In the genomic region with DNA sequence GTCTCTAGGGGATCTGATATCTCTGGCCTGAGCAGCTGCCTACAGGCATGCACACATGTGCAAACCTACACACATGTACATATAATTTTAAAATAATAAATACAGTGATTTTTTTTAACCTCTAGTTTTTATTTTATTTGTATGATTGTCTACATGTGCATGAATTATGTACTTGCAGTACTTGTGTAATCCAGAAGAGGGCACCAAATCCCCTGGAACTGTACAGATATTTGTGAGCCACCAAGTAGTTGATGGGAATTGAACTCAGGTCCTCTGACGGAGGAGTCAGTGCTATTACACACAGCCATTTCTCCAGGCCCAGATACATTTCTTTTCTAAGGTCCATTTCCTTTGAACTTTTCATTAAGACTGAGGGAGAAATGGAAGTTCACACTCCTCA, we compare ENCODE assay signal across 11 mouse cellular contexts. TPM values are rescaled to one million over a fixed set of nuclear protein-coding genes. Genes with fewer than 3 reads are reported as not detected.
A peak's percentile ranks its signal among the peaks of the same experiment; 100 is the strongest.
DNase-seq lines count a peak whose midpoint lies in the region; ATAC-seq and TF ChIP-seq lines count a peak whose summit lies in the region.
"Had no signal": no experiment of that assay in that cellular context is flagged by ENCODE, and none has a peak within 500 bp of the region (broad histone marks: within the 10 kb centered on the region; RNA-seq: fewer than 3 reads in every experiment).

No protein-coding gene starts in this region.

- H3K27ac ChIP-seq in intestine, postnatal 0 days (ENCODE audit: low read depth, low read length) = no peak overlapping the region
- H3K27ac ChIP-seq in intestine, embryonic 15.5 days = no peak overlapping the region
- H3K27ac ChIP-seq in thymus, adult 2 months (ENCODE audit: control insufficient read depth, insufficient read depth, low read length) = no peak overlapping the region
- no peak overlapping the region for H3K27ac ChIP-seq in stomach, postnatal 0 days (replicated peaks)
- H3K27ac ChIP-seq: forebrain, embryonic 15.5 days; hindbrain, embryonic 12.5 days; limb, embryonic 15.5 days had no signal

- H3K4me3 ChIP-seq in intestine, postnatal 0 days (ENCODE audit: low read depth, low read length) = no peak overlapping the region
- no peak overlapping the region for H3K4me3 ChIP-seq in intestine, embryonic 15.5 days (replicated peaks)
- no peak overlapping the region for H3K4me3 ChIP-seq in thymus, adult 2 months (ENCODE audit: control insufficient read depth, insufficient read depth, low read length)
- no peak overlapping the region for H3K4me3 ChIP-seq in stomach, postnatal 0 days (ENCODE audit: low read depth, low read length)
- H3K4me3 ChIP-seq: forebrain, embryonic 15.5 days; hindbrain, embryonic 12.5 days; limb, embryonic 15.5 days had no signal

- peak; percentile 75 for TF ChIP-seq CTCF in intestine, postnatal 0 days (IDR thresholded peaks at IDR 0.05; ENCODE audit: low read depth)
- TF ChIP-seq CTCF in thymus, adult 2 months (IDR thresholded peaks at IDR 0.05; ENCODE audit: borderline replicate concordance, control insufficient read depth, extremely low read depth, insufficient read depth, low read length, poor library complexity) = no peak
- peak; percentile 76 for TF ChIP-seq CTCF in stomach, postnatal 0 days (IDR thresholded peaks at IDR 0.05; ENCODE audit: low read depth)

- no peak for ATAC-seq in intestine, postnatal 0 days
- no peak for ATAC-seq in intestine, embryonic 15.5 days
- no peak for ATAC-seq in stomach, postnatal 0 days (ENCODE audit: low FRiP score, low TSS enrichment)
- ATAC-seq in erythroblast, adult 5-6 weeks (replicated peaks; ENCODE audit: low FRiP score, poor library complexity, severe bottlenecking) = no peak
- ATAC-seq: forebrain, embryonic 15.5 days had no signal

- H3K9me3 ChIP-seq in intestine, postnatal 0 days (ENCODE audit: control insufficient read depth) = no peaks in the 10 kb centered on the region
- H3K9me3 ChIP-seq in intestine, embryonic 15.5 days = no peaks in the 10 kb centered on the region
- no peaks in the 10 kb centered on the region for H3K9me3 ChIP-seq in stomach, postnatal 0 days (ENCODE audit: control insufficient read depth, low read length)
- H3K9me3 ChIP-seq: forebrain, embryonic 15.5 days; hindbrain, embryonic 12.5 days; limb, embryonic 15.5 days had no signal

- no peak for TF ChIP-seq POLR2A in thymus, adult 2 months (IDR thresholded peaks at IDR 0.05; ENCODE audit: control insufficient read depth, extremely low read depth, insufficient read depth, low read length, poor library complexity)

- 61% methylated on average over 1 of the region's 1 CpGs for WGBS in intestine, postnatal 0 days
- 83% methylated on average over 1 of the region's 1 CpGs for WGBS in intestine, embryonic 15.5 days
- 71% methylated on average over 1 of the region's 1 CpGs for WGBS in thymus, adult 2 months
- WGBS in stomach, postnatal 0 days = 63% methylated on average over 1 of the region's 1 CpGs

- H3K9ac ChIP-seq in intestine, postnatal 0 days (ENCODE audit: low read depth, low read length) = no peak overlapping the region
- no peak overlapping the region for H3K9ac ChIP-seq in intestine, embryonic 15.5 days
- no peak overlapping the region for H3K9ac ChIP-seq in stomach, postnatal 0 days (ENCODE audit: low read length)
- H3K9ac ChIP-seq: forebrain, embryonic 15.5 days; hindbrain, embryonic 12.5 days; limb, embryonic 15.5 days had no signal

- H3K4me2 ChIP-seq in intestine, postnatal 0 days (replicated peaks; ENCODE audit: low read depth) = no peak overlapping the region
- H3K4me2 ChIP-seq in intestine, embryonic 15.5 days (replicated peaks) = no peak overlapping the region
- no peak overlapping the region for H3K4me2 ChIP-seq in stomach, postnatal 0 days (replicated peaks; ENCODE audit: low read depth)
- H3K4me2 ChIP-seq: forebrain, embryonic 15.5 days; hindbrain, embryonic 12.5 days; limb, embryonic 15.5 days had no signal

- H3K4me1 ChIP-seq in intestine, postnatal 0 days (replicated peaks; ENCODE audit: control insufficient read depth, insufficient read depth, low read length) = no peaks in the 10 kb centered on the region
- no peaks in the 10 kb centered on the region for H3K4me1 ChIP-seq in intestine, embryonic 15.5 days (replicated peaks)
- no peaks in the 10 kb centered on the region for H3K4me1 ChIP-seq in thymus, adult 2 months (replicated peaks; ENCODE audit: control insufficient read depth, insufficient read depth, low read length)
- H3K4me1 ChIP-seq in stomach, postnatal 0 days (replicated peaks; ENCODE audit: control insufficient read depth, insufficient read depth) = no peaks in the 10 kb centered on the region
- H3K4me1 ChIP-seq: forebrain, embryonic 15.5 days; hindbrain, embryonic 12.5 days; limb, embryonic 15.5 days had no signal

- H3K27me3 ChIP-seq in intestine, postnatal 0 days (replicated peaks; ENCODE audit: control insufficient read depth, insufficient read depth, low read length) = no peaks in the 10 kb centered on the region
- no peaks in the 10 kb centered on the region for H3K27me3 ChIP-seq in intestine, embryonic 15.5 days (replicated peaks)
- H3K27me3 ChIP-seq in thymus, adult 2 months (ENCODE audit: control insufficient read depth, insufficient read depth, low read length) = no peaks in the 10 kb centered on the region
- H3K27me3 ChIP-seq in stomach, postnatal 0 days (ENCODE audit: control insufficient read depth, insufficient read depth, low read length) = no peaks in the 10 kb centered on the region
- H3K27me3 ChIP-seq: forebrain, embryonic 15.5 days; hindbrain, embryonic 12.5 days; limb, embryonic 15.5 days had no signal

- DNase-seq in thymus, adult 2 months = peak; percentile 27
- DNase-seq in thymus, postnatal 25 days = no peak
- DNase-seq in brain, adult 2 months (ENCODE audit: low read depth, low spot score) = peak; percentile 34
- DNase-seq in stomach, postnatal 0 days (ENCODE audit: low spot score) = no peak

- no peaks in the 10 kb centered on the region for H3K36me3 ChIP-seq in intestine, postnatal 0 days (ENCODE audit: control insufficient read depth, insufficient read depth)
- H3K36me3 ChIP-seq in intestine, embryonic 15.5 days = no peaks in the 10 kb centered on the region
- H3K36me3 ChIP-seq in thymus, adult 2 months (ENCODE audit: control insufficient read depth, insufficient read depth, low read length) = no peaks in the 10 kb centered on the region
- no peaks in the 10 kb centered on the region for H3K36me3 ChIP-seq in stomach, postnatal 0 days (ENCODE audit: control insufficient read depth, insufficient read depth, low read length)
- H3K36me3 ChIP-seq: forebrain, embryonic 15.5 days; hindbrain, embryonic 12.5 days; limb, embryonic 15.5 days had no signal

- TF ChIP-seq EP300 in stomach, postnatal 0 days (optimal IDR thresholded peaks at IDR 0.05) = no peak

RNA-seq across cellular contexts. Expression of gene Htr5a, which starts 12.3 kb away (rescaled TPM):
- polyA plus RNA-seq in intestine, postnatal 0 days (2015; fragmentation: Nextera tagmentation; extraction: Ambion mirVana) = not detected in 2 replicates
- 0.03 TPM in 1 of 2 replicates, not detected in the other for polyA plus RNA-seq in intestine, embryonic 15.5 days (2015; fragmentation: Nextera tagmentation; extraction: Ambion mirVana)
- polyA plus RNA-seq in thymus, adult 2 months (2012; rRNA removed) = not detected in 2 replicates
- not detected in 2 replicates for polyA plus RNA-seq in stomach, postnatal 0 days (2015; fragmentation: Nextera tagmentation; extraction: Ambion mirVana)
- not detected in 2 replicates for total RNA-seq in erythroblast, adult 5-6 weeks (2015; ENCODE audit: low replicate concordance)
- total RNA-seq in erythroblast, adult 5-6 weeks (2017; ENCODE audit: low replicate concordance) = 0.17 TPM in 1 of 2 replicates, not detected in the other
- polyA plus RNA-seq: limb, embryonic 15.5 days; spleen, adult 2 months had no signal

Comparison
In these comparisons a context has a peak if more than half of its experiments do, and no peak if none do; other contexts are left out.
1. DNase-seq: peak in thymus, adult 2 months (single experiment) and brain, adult 2 months (single experiment); none in thymus, postnatal 25 days (single experiment) and stomach, postnatal 0 days (single experiment).